Mouse (Mus musculus) liver, embryonic 14.5 days (tissue): Measurements from ENCODE around the gene Dok1. TPM values are rescaled to one million over a fixed set of nuclear protein-coding genes. Genes with fewer than 3 reads are reported as not detected.

Experiments used
- ATAC-seq: fragments of 200-750 bp; cut with Nextera tagmentation; 2 replicates; pipeline ENCODE4 v1.8.0; 2017; ENCODE audit warnings: moderate number of reproducible peaks, mild to moderate bottlenecking, moderate library complexity; ENCODE audit not compliant: insufficient read depth
- DNase-seq, 3 experiments: peaks; one replicate each; pipeline ENCODE4 v3.0.0-alpha.2; 2012 to 2013; ENCODE audit warnings: low read depth in 3 of 3, low spot score in 3 of 3
- H3K27ac ChIP-seq: fragments of 300-500 bp; sonication (generic); 2 replicates; pipeline ENCODE4 v1.5.1; 2014; ENCODE audit warnings: moderate library complexity, mild to moderate bottlenecking, control low read depth, inconsistent platforms
- H3K27me3 ChIP-seq: fragments of 300-500 bp; sonication (generic); 2 replicates; pipeline ENCODE4 v1.6.1; 2014; ENCODE audit warnings: mild to moderate bottlenecking, low read length, moderate library complexity; ENCODE audit not compliant: control insufficient read depth, insufficient read depth
- H3K36me3 ChIP-seq: fragments of 300-500 bp; sonication (generic); replicated peaks from 2 replicates; pipeline ENCODE4 v1.6.1; 2014; ENCODE audit warnings: low read depth; ENCODE audit not compliant: control insufficient read depth, insufficient read depth
- H3K4me1 ChIP-seq, 2 experiments: fragments of 200-500 bp in 1 of 2; fragments of 300-500 bp in 1 of 2; sonication (generic) in 1 of 2; replicated peaks; 2 replicates each; pipeline ENCODE4 v1.6.1; 2012 to 2014; ENCODE audit warnings: antibody characterized with exemption in 1 of 2, inconsistent platforms in 1 of 2, low read length in 1 of 2; ENCODE audit not compliant: control insufficient read depth in 2 of 2, insufficient read depth in 2 of 2
- H3K4me2 ChIP-seq: fragments of 300-500 bp; sonication (generic); 2 replicates; pipeline ENCODE4 v1.6.1; 2014; ENCODE audit warnings: low read depth, mild to moderate bottlenecking, control low read depth, moderate library complexity
- H3K4me3 ChIP-seq, 2 experiments: fragments of 200-500 bp in 1 of 2; fragments of 300-500 bp in 1 of 2; sonication (generic) in 1 of 2; 2 replicates each; pipeline ENCODE4 v1.5.1; 2012 to 2014; ENCODE audit warnings: low read depth in 2 of 2, low read length in 2 of 2, mild to moderate bottlenecking in 2 of 2, control low read depth in 1 of 2, inconsistent platforms in 1 of 2, moderate library complexity in 1 of 2; ENCODE audit not compliant: insufficient read depth in 1 of 2
- H3K9ac ChIP-seq: fragments of 300-500 bp; sonication (generic); replicated peaks from 2 replicates; pipeline ENCODE4 v1.6.1; 2014; ENCODE audit warnings: mild to moderate bottlenecking, control low read depth, moderate library complexity
- H3K9me3 ChIP-seq: fragments of 300-500 bp; sonication (generic); 2 replicates; pipeline ENCODE4 v1.6.1; 2016; ENCODE audit warnings: low read length, mixed read lengths; ENCODE audit not compliant: control insufficient read depth
- CTCF ChIP-seq: IDR thresholded peaks from 2 replicates; pipeline ENCODE4 v1.5.1; 2016; ENCODE audit warnings: antibody characterized with exemption, low read depth, control low read depth
- EP300 ChIP-seq: IDR thresholded peaks from 2 replicates; pipeline ENCODE4 v1.6.1; 2016; ENCODE audit warnings: antibody characterized with exemption, low read depth
- WGBS: fragments of 180-500 bp; shearing (Covaris S2); extraction: QIAGEN DNeasy Blood & Tissue Kit; methylation state at CpG from one replicate; pipeline ENCODE4 v1.1.7; 2014; ENCODE audit not compliant: insufficient replicate concordance; 5-methylcytosine and 5-hydroxymethylcytosine counted together
- polyA plus RNA-seq, 2 experiments: library from polyadenylated mRNA; depleted of rRNA in 1 of 2; stranded (reverse) in 1 of 2; unstranded in 1 of 2; fragments of >200 nt; fragmentation: Nextera tagmentation in 1 of 2; extraction: Ambion mirVana in 1 of 2; gene quantifications; 2 replicates each; pipeline versions ENCODE4 v1.2.1 to v1.2.3; 2012 to 2014

Gene Dok1
- polyA plus RNA-seq, 2 experiments = 12.7 to 14.9 TPM

DNA sequence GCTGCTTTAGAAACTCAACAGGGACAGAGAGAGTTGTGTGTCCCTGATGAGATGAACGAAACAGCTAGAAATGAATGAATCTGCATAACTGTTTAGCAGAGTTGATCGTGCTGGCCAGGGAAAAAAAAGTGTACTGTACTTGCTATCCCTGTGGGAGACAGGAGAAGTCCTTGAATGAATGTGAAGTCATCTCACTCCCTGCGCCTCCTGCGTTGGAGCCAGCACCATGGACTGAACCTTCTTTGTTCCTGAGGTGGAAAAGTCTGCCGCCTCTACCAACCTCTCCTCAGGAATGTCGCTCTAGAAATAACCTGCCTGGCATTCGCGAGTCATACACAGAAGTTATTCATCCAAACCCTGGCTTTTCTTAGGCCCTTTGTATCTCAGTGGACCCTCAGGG is 33.3 kb downstream of the Dok1 start:
- ATAC-seq = no peak
- Histone ChIP-seq H3K36me3 (no peaks in the 10 kb centered on the region), H3K4me1 (peaks cover 32 to 34% of the 10 kb centered on the region in 2 experiments), H3K27me3 (no peaks in the 10 kb centered on the region), H3K4me3 (no peak overlapping the region), H3K4me2 (no peak overlapping the region), H3K9me3 (no peaks in the 10 kb centered on the region), H3K27ac (no peak overlapping the region), H3K9ac (no peak overlapping the region)
- TF ChIP-seq CTCF = no peak
- TF ChIP-seq EP300 = no peak
- WGBS = 75% methylated on average over 8 of the region's 8 CpGs
- no peak for DNase-seq

DNA sequence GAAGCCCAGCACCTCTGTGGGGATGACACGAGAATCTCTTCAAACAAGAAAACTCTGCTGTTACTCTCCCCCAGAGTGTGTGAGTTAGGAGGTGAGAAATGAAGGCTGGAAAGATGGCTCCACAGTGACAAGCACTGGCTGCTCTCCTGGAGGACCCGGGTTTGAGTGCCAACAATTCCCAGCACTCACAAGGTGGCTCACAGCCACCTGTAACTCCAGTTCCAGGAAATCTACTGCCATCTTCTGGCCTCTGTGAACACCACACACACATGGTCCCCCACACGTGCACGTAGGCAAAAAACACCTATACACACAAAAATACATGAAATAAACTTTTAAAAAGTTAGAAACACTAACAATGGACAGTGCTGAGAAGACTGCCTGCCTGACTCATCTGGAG is 34.9 kb downstream of the Dok1 start:
- peaks cover 16 to 18% of the 10 kb centered on the region in 2 experiments for H3K4me1 ChIP-seq
- DNase-seq (no peak), ATAC-seq (no peak)
- H3K27ac ChIP-seq = peak overlapping the region; percentile 32
- H3K9me3 ChIP-seq = no peaks in the 10 kb centered on the region
- no peak overlapping the region for H3K4me3 ChIP-seq
- no peak overlapping the region for H3K4me2 ChIP-seq
- no peaks in the 10 kb centered on the region for H3K27me3 ChIP-seq
- 52% methylated on average over 4 of the region's 4 CpGs for WGBS
- no peak overlapping the region for H3K9ac ChIP-seq
- H3K36me3 ChIP-seq = no peaks in the 10 kb centered on the region
- no peak for TF ChIP-seq EP300
- TF ChIP-seq CTCF = peak; percentile 71

DNA sequence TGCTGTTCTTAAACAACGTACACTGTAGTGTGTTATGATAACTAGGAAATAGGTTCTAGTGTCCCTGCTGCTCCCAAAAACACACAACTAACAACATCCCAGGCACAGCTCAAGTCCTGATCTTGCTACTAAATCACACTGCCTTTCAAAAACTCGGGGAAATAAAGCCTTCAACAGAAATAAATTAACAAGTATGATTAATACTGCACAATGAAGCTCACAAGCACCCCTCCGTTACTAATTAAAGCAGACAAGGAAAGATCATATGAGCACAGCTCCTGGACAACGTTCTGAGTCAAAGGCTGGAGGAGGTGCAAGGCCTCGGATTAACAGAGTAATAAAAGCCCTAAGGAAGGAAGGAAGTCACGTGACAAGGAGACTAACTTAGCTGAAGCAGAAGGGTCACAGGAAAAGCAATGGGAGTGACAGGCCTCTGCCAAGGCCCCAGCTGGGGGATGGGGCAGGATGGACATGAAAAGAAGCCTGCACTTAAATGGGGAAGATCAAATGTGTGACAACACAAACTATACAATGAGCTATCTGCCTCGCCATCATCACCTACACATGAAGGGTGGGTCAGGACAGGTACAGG is 35.7 kb downstream of the Dok1 start:
- ATAC-seq = no peak
- H3K4me2 ChIP-seq = peak overlapping the region; percentile 64
- TF ChIP-seq CTCF = no peak
- TF ChIP-seq EP300 = no peak

DNA sequence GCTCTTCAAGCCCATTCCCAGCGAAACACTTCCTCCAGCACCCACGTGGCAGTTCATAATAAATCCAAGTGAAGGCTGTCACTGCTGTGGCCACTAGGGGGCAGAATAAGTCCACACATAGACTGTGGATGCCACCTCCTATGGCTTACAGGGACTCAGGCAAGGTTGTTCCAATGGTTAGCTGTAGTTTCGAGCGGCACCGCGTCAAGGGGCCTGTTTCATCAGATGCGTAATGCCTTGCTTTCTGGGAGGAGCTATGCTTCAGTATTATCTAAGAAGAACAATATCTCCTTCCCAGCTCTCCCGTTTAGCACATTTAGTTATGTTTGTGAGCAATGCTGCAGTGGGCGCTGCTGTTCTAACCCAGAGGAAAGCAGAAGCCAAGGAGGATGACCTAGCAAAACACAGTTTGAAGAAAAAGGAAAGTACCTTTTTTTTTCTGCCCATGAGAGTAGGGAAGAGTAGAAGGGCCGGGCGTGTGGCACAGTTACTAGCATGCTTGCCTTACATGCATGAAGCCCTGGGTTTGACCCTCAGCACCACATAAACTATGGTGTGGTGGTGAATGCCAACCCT is 36.4 kb downstream of the Dok1 start:
- Histone ChIP-seq H3K4me3 (peak overlapping the region; percentile 21 to 23), H3K4me2 (peak overlapping the region; percentile 64), H3K9me3 (no peaks in the 10 kb centered on the region), H3K27ac (peak overlapping the region; percentile 92), H3K27me3 (no peaks in the 10 kb centered on the region), H3K4me1 (peaks cover 16 to 17% of the 10 kb centered on the region in 2 experiments), H3K9ac (peak overlapping the region; percentile 56), H3K36me3 (no peaks in the 10 kb centered on the region)
- DNase-seq (peak; percentile 87 to 93 (median 88)), ATAC-seq (peak; percentile 95)
- 0% methylated on average over 11 of the region's 11 CpGs for WGBS
- TF ChIP-seq CTCF (peak; percentile 99), EP300 (peak; percentile 65)

More for the DNA sequence above, 35.7 kb downstream of the Dok1 start:
- H3K27me3 ChIP-seq = no peaks in the 10 kb centered on the region
- no peak overlapping the region; a peak in 1 of 4 replicates for H3K4me3 ChIP-seq
- H3K4me1 ChIP-seq = peaks cover 16 to 17% of the 10 kb centered on the region in 2 experiments
- no peaks in the 10 kb centered on the region for H3K36me3 ChIP-seq
- H3K27ac ChIP-seq = peak overlapping the region; percentile 92
- 22% methylated on average over 7 of the region's 7 CpGs for WGBS
- H3K9me3 ChIP-seq = no peaks in the 10 kb centered on the region
- H3K9ac ChIP-seq = peak overlapping the region; percentile 56
- DNase-seq = no peak

DNA sequence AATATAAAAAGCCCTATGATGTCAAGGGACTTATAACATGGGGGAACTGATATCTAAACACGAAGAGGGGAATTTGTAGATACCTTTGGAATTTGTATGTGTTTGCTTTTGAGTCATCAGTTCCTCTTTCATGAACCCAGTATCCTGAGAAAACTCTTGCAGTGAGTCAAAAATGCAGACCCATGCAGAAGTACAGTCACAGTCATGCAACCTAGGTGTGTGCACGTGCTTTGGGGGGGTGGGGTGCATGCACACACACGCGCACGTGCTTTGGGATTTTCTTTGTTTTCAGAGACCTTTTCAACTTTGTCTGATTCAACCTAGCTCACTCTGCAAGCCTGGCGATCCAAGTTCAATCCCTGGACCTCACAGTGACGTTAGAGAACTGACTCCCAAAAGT is 38.9 kb downstream of the Dok1 start:
- no peaks in the 10 kb centered on the region for H3K36me3 ChIP-seq
- no peaks in the 10 kb centered on the region for H3K27me3 ChIP-seq
- no peaks in the 10 kb centered on the region for H3K9me3 ChIP-seq
- ATAC-seq (no peak), DNase-seq (no peak)
- H3K27ac ChIP-seq = no peak overlapping the region
- H3K9ac ChIP-seq = no peak overlapping the region
- TF ChIP-seq EP300 = no peak
- no peak for TF ChIP-seq CTCF
- peaks cover 16 to 17% of the 10 kb centered on the region in 2 experiments for H3K4me1 ChIP-seq
- 68% methylated on average over 7 of the region's 7 CpGs for WGBS
- no peak overlapping the region for H3K4me2 ChIP-seq
- H3K4me3 ChIP-seq = no peak overlapping the region
